Mouse (Mus musculus): ENCODE measurements around the gene Olfr211. TPM values are rescaled to one million over a fixed set of nuclear protein-coding genes. Genes with fewer than 3 reads are reported as not detected.
"Not testable (repeated sequence)": the region's sequence is repeated elsewhere in the genome, so short reads cannot be mapped to it uniquely, and the experiment has no call there.

Olfr211 gene
- polyA plus RNA-seq, 1 experiment from 2014 or later = not detected

GRCm38 (mm10) chr6:116493742-116494141 is 4.9 kb downstream of the Olfr211 start:
- no peaks in the 10 kb centered on the region for H3K36me3 ChIP-seq
- no peak overlapping the region for H3K27ac ChIP-seq
- no peak overlapping the region for H3K9ac ChIP-seq
- H3K4me2 ChIP-seq = no peak overlapping the region
- H3K4me3 ChIP-seq = no peak overlapping the region
- H3K27me3 ChIP-seq (replicated peaks) = no peaks in the 10 kb centered on the region
- no peaks in the 10 kb centered on the region for H3K9me3 ChIP-seq (replicated peaks)
- 58% methylated on average over 5 of the region's 5 CpGs for WGBS (ENCODE audit: insufficient replicate concordance)
- ATAC-seq = no peak
- H3K4me1 ChIP-seq = no peaks in the 10 kb centered on the region

GRCm38 (mm10) chr6:116495960-116496359 is 7.1 kb downstream of the Olfr211 start:
- Histone ChIP-seq H3K4me1 (no peaks in the 10 kb centered on the region), H3K9ac (no peak overlapping the region), H3K36me3 (no peaks in the 10 kb centered on the region), H3K4me3 (no peak overlapping the region), H3K27ac (no peak overlapping the region), H3K4me2 (no peak overlapping the region), H3K9me3 (replicated peaks) (no peaks in the 10 kb centered on the region), H3K27me3 (replicated peaks) (no peaks in the 10 kb centered on the region)
- WGBS (ENCODE audit: insufficient replicate concordance) = 47% methylated on average over 1 of the region's 1 CpGs
- ATAC-seq = no peak

GRCm38 (mm10) chr6:116506302-116507003 is 17.6 kb downstream of the Olfr211 start, which contains the start of gene Olfr212:
TSS of gene Olfr212 (plus strand) at chr6:116506516.
- 82% methylated on average over 20 of the region's 20 CpGs for WGBS (ENCODE audit: insufficient replicate concordance)
- ATAC-seq; H3K36me3 ChIP-seq; H3K4me3 ChIP-seq; H3K27me3 ChIP-seq (replicated peaks); H3K4me2 ChIP-seq; H3K4me1 ChIP-seq; H3K9ac ChIP-seq; H3K27ac ChIP-seq: not testable (repeated sequence)
- H3K9me3 ChIP-seq (replicated peaks) = peaks cover 26% of the 10 kb centered on the region

- H3K9ac ChIP-seq = no peak overlapping the region
- no peaks in the 10 kb centered on the region for H3K27me3 ChIP-seq (replicated peaks)
- no peaks in the 10 kb centered on the region for H3K36me3 ChIP-seq
- H3K9me3 ChIP-seq (replicated peaks) = no peaks in the 10 kb centered on the region
- H3K4me1 ChIP-seq = no peaks in the 10 kb centered on the region
- no peak overlapping the region for H3K4me2 ChIP-seq
- no peak overlapping the region for H3K27ac ChIP-seq
- no peak overlapping the region for H3K4me3 ChIP-seq
- ATAC-seq = no peak
These were observed 25.9 kb downstream of the Olfr211 start for GRCm38 (mm10) chr6:116514832-116515231.

- no peak for ATAC-seq
- WGBS (ENCODE audit: insufficient replicate concordance) = 72% methylated on average over 1 of the region's 1 CpGs
- H3K4me2 ChIP-seq = no peak within 1 kb of the TSS
- H3K4me3 ChIP-seq = no peak within 1 kb of the TSS
- H3K9ac ChIP-seq = no peak within 1 kb of the TSS
- H3K36me3 ChIP-seq = no peaks in the 10 kb centered on the region
- no peaks in the 10 kb centered on the region for H3K27me3 ChIP-seq (replicated peaks)
- no peaks in the 10 kb centered on the region for H3K9me3 ChIP-seq (replicated peaks)
- no peak within 1 kb of the TSS for H3K27ac ChIP-seq
- H3K4me1 ChIP-seq = no peaks in the 10 kb centered on the region
These were observed 49.3 kb downstream of the Olfr211 start, which contains the start of gene Olfr213 for GRCm38 (mm10) chr6:116538156-116538555. TSS of gene Olfr213 (plus strand) at chr6:116538456.

GRCm38 (mm10) chr6:116542500-116542899 is 53.6 kb downstream of the Olfr211 start:
- H3K4me3 ChIP-seq = no peak overlapping the region
- 45% methylated on average over 2 of the region's 2 CpGs for WGBS (ENCODE audit: insufficient replicate concordance)
- no peak overlapping the region for H3K4me2 ChIP-seq
- H3K27me3 ChIP-seq (replicated peaks) = no peaks in the 10 kb centered on the region
- no peaks in the 10 kb centered on the region for H3K4me1 ChIP-seq
- H3K27ac ChIP-seq = no peak overlapping the region
- H3K9me3 ChIP-seq (replicated peaks) = no peaks in the 10 kb centered on the region
- H3K9ac ChIP-seq = no peak overlapping the region
- no peak for ATAC-seq
- H3K36me3 ChIP-seq = no peaks in the 10 kb centered on the region

Other genes with a start within 250 kb of the Olfr211 start
- 6.1 and 6.6 TPM in 2 replicates for gene Zfand4, start 224.9 kb upstream of the Olfr211 start, polyA plus RNA-seq (2016; fragmentation: Nextera tagmentation; extraction: Ambion mirVana)
- 85.2 and 94.3 TPM in 2 replicates for gene March8, start 151.1 kb upstream of the Olfr211 start, polyA plus RNA-seq (2016; fragmentation: Nextera tagmentation; extraction: Ambion mirVana)
- 3.9 and 4.0 TPM in 2 replicates for gene Alox5, start 27.9 kb upstream of the Olfr211 start, polyA plus RNA-seq (2016; fragmentation: Nextera tagmentation; extraction: Ambion mirVana)
- gene Olfr212, start 17.4 kb downstream of the Olfr211 start, polyA plus RNA-seq (2016; fragmentation: Nextera tagmentation; extraction: Ambion mirVana) = not detected in 2 replicates
- gene Olfr213, start 49.4 kb downstream of the Olfr211 start, polyA plus RNA-seq (2016; fragmentation: Nextera tagmentation; extraction: Ambion mirVana) = not detected in 2 replicates
- 0.26 and 0.37 TPM in 2 replicates for gene Gm5580, start 62.0 kb downstream of the Olfr211 start, polyA plus RNA-seq (2016; fragmentation: Nextera tagmentation; extraction: Ambion mirVana)
- gene Olfr214, start 65.1 kb downstream of the Olfr211 start, polyA plus RNA-seq (2016; fragmentation: Nextera tagmentation; extraction: Ambion mirVana) = not detected in 2 replicates
- not detected in 2 replicates for gene Olfr215, start 95.1 kb downstream of the Olfr211 start, polyA plus RNA-seq (2016; fragmentation: Nextera tagmentation; extraction: Ambion mirVana)
- gene Zfp422, start 139.9 kb downstream of the Olfr211 start, polyA plus RNA-seq (2016; fragmentation: Nextera tagmentation; extraction: Ambion mirVana) = 43.6 and 45.1 TPM in 2 replicates
- 2.2 and 3.3 TPM in 2 replicates for gene Depp1, start 161.5 kb downstream of the Olfr211 start, polyA plus RNA-seq (2016; fragmentation: Nextera tagmentation; extraction: Ambion mirVana)
- gene Rassf4, start 184.9 kb downstream of the Olfr211 start, polyA plus RNA-seq (2016; fragmentation: Nextera tagmentation; extraction: Ambion mirVana) = 3.3 and 4.0 TPM in 2 replicates
- gene Tmem72, start 227.8 kb downstream of the Olfr211 start, polyA plus RNA-seq (2016; fragmentation: Nextera tagmentation; extraction: Ambion mirVana) = 0.01 and 0.02 TPM in 2 replicates